Mouse (Mus musculus): ENCODE results near the gene Nccrp1. TPM values are rescaled to one million over a fixed set of nuclear protein-coding genes. Genes with fewer than 3 reads are reported as not detected.

The Nccrp1 gene
- polyA plus RNA-seq, 1 experiment = not detected

DNA sequence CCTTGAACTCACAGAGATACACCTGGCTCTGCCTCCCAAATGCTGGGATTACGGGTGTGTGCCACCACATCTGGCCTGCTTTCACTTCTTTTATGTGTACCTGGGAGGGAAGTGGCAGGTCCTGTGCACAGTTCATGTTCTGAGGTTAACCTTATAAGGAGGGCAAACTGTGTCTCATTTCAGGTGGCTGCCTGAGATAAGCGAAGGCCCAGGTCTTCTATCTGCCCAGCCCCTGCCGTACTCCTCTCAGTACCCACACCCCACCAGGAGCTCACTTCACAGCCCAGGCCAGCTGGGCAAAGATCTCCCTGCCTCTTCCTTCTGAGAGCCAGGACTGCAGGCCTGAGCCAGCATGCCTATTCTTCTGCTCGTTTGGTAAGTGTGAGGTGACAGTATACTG, 34.7 kb upstream of the Nccrp1 start:
- H3K79me3 ChIP-seq (ENCODE audit: low read depth) = peaks cover 24% of the 10 kb centered on the region
- no peaks in the 10 kb centered on the region for H3K36me3 ChIP-seq (ENCODE audit: control insufficient read depth, insufficient read depth)
- no peaks in the 10 kb centered on the region for H3K27me3 ChIP-seq (ENCODE audit: control insufficient read depth, insufficient read depth, insufficient read length)

DNA sequence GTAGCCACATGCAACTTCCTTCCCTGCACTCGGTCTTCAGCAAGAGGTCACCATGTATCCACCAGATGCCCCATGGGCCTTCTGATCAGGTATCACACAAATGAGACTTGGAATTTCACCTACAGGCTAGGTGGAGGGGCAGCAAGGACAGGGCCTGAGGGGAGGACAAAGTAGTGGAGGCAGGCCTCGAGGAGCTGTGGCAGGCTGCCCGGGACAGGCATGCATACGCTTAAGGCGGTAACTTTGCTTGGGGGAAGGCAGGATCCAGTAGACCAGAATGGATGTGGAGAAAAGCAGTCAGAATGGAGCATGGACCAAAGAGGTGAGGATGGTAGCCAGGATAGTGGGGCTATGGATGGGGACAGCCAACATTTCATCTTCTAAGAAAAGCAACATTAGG, 32.8 kb upstream of the Nccrp1 start:
- no peaks in the 10 kb centered on the region for H3K27me3 ChIP-seq (ENCODE audit: control insufficient read depth, insufficient read depth, insufficient read length)
- peaks cover 25% of the 10 kb centered on the region for H3K79me3 ChIP-seq (ENCODE audit: low read depth)
- no peaks in the 10 kb centered on the region for H3K36me3 ChIP-seq (ENCODE audit: control insufficient read depth, insufficient read depth)
- no peak for TF ChIP-seq MYOG (IDR thresholded peaks at IDR 0.05; ENCODE audit: control insufficient read depth, extremely low read depth, insufficient read length)
- no peak for TF ChIP-seq USF1 (IDR thresholded peaks at IDR 0.05; ENCODE audit: low read depth)
- TF ChIP-seq CTCF (IDR thresholded peaks at IDR 0.05; ENCODE audit: control insufficient read depth, insufficient read depth, insufficient read length) = no peak
- TF ChIP-seq FOSL1 (IDR thresholded peaks at IDR 0.05; ENCODE audit: insufficient read depth, low read length, poor library complexity, severe bottlenecking) = no peak
- no peak for TF ChIP-seq MAX (IDR thresholded peaks at IDR 0.05)
- no peak for TF ChIP-seq MYOD1 (IDR thresholded peaks at IDR 0.05; ENCODE audit: control insufficient read depth, insufficient read length, low read depth)
- no peak for TF ChIP-seq CEBPB (IDR thresholded peaks at IDR 0.05; ENCODE audit: low read depth)
- H3K79me2 ChIP-seq (ENCODE audit: control insufficient read depth, insufficient read depth) = peaks cover 94% of the 10 kb centered on the region
- no peak overlapping the region for H3ac ChIP-seq (ENCODE audit: control insufficient read depth, insufficient read length, low read depth)
- H3K4me3 ChIP-seq (ENCODE audit: insufficient read depth, poor library complexity, severe bottlenecking) = no peak overlapping the region

More for the DNA sequence above, 34.7 kb upstream of the Nccrp1 start:
- no peak for TF ChIP-seq FOSL1 (IDR thresholded peaks at IDR 0.05; ENCODE audit: insufficient read depth, low read length, poor library complexity, severe bottlenecking)
- TF ChIP-seq CTCF (IDR thresholded peaks at IDR 0.05; ENCODE audit: control insufficient read depth, insufficient read depth, insufficient read length) = no peak
- TF ChIP-seq MYOG (IDR thresholded peaks at IDR 0.05; ENCODE audit: control insufficient read depth, extremely low read depth, insufficient read length) = no peak
- no peak for TF ChIP-seq CEBPB (IDR thresholded peaks at IDR 0.05; ENCODE audit: low read depth)
- no peak for TF ChIP-seq USF1 (IDR thresholded peaks at IDR 0.05; ENCODE audit: low read depth)
- TF ChIP-seq MAX (IDR thresholded peaks at IDR 0.05) = no peak
- no peak for TF ChIP-seq MYOD1 (IDR thresholded peaks at IDR 0.05; ENCODE audit: control insufficient read depth, insufficient read length, low read depth)
- Histone ChIP-seq H3K79me2 (ENCODE audit: control insufficient read depth, insufficient read depth) (peaks cover 94% of the 10 kb centered on the region), H3K4me3 (ENCODE audit: insufficient read depth, poor library complexity, severe bottlenecking) (no peak overlapping the region), H3ac (ENCODE audit: control insufficient read depth, insufficient read length, low read depth) (no peak overlapping the region)

DNA sequence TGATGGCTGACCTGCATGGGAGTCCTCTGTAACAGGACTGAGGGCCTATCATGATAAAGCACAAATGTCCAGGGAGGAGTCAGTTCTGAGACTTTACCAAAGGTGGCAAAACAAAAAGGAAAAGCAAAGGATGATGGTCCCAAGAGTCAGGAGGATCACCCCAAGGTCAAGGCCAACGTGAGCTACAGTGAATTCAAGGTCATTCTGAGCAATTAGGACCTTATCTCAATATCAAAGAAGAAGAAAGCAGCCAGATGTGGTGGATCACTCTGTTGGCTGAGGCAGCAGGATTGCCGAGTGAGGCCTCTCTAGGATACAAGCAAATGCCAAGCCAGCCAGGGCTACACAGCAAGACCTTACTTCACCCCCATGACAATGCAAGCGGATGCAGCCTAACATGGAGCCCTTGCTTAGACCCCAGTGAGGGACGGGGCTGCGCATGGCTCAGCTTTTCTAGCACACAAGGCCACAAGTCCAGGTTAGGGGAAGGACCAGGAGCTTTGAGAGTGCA, 31.5 kb upstream of the Nccrp1 start:
- no peak overlapping the region for H3K4me3 ChIP-seq (ENCODE audit: insufficient read depth, poor library complexity, severe bottlenecking)
- H3ac ChIP-seq (ENCODE audit: control insufficient read depth, insufficient read length, low read depth) = no peak overlapping the region
- no peak for TF ChIP-seq USF1 (IDR thresholded peaks at IDR 0.05; ENCODE audit: low read depth)
- TF ChIP-seq MYOG (IDR thresholded peaks at IDR 0.05; ENCODE audit: control insufficient read depth, extremely low read depth, insufficient read length) = no peak
- TF ChIP-seq CTCF (IDR thresholded peaks at IDR 0.05; ENCODE audit: control insufficient read depth, insufficient read depth, insufficient read length) = no peak
- TF ChIP-seq FOSL1 (IDR thresholded peaks at IDR 0.05; ENCODE audit: insufficient read depth, low read length, poor library complexity, severe bottlenecking) = no peak
- no peak for TF ChIP-seq MYOD1 (IDR thresholded peaks at IDR 0.05; ENCODE audit: control insufficient read depth, insufficient read length, low read depth)
- no peak for TF ChIP-seq CEBPB (IDR thresholded peaks at IDR 0.05; ENCODE audit: low read depth)
- TF ChIP-seq MAX (IDR thresholded peaks at IDR 0.05) = no peak
- peaks cover 94% of the 10 kb centered on the region for H3K79me2 ChIP-seq (ENCODE audit: control insufficient read depth, insufficient read depth)
- no peaks in the 10 kb centered on the region for H3K27me3 ChIP-seq (ENCODE audit: control insufficient read depth, insufficient read depth, insufficient read length)
- no peaks in the 10 kb centered on the region for H3K36me3 ChIP-seq (ENCODE audit: control insufficient read depth, insufficient read depth)
- H3K79me3 ChIP-seq (ENCODE audit: low read depth) = peaks cover 23% of the 10 kb centered on the region

DNA sequence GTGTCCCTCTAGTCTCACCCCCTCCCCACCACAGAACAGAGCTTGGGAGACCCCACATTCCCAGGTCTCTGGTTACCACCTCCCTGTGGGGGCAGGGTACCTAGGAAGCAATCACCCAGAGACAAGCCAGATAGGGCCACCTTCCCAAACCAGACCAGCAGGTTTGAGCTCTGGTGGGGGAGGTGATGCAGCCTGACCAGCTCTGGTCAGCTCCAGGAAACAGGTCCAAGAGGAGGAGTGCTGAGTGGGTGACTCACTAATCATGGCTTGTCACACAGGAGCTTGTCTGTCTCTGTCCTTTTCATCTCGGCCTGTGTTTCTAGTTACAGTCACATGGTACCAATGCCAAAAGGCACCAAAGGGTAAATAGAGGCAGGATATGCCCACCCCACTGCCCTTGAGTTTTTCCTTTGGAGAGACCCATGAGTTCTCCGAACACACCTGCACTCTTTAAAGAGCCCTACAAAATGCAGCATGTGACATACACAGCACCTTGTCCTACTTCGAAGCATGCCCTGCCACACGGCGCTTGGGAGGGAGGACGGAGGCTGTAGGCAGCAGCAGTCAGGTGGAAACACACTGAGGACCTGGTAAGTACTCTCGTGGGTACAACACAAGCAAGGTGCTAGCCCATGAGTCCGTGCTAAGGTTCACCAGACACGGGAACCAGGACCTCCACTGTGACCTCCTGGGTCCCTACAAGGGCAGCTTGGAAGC, 30.9 kb upstream of the Nccrp1 start:
- Histone ChIP-seq H3K79me3 (ENCODE audit: low read depth) (peaks cover 23% of the 10 kb centered on the region), H3K4me3 (ENCODE audit: insufficient read depth, poor library complexity, severe bottlenecking) (no peak overlapping the region), H3ac (ENCODE audit: control insufficient read depth, insufficient read length, low read depth) (no peak overlapping the region), H3K36me3 (ENCODE audit: control insufficient read depth, insufficient read depth) (no peaks in the 10 kb centered on the region), H3K27me3 (ENCODE audit: control insufficient read depth, insufficient read depth, insufficient read length) (no peaks in the 10 kb centered on the region), H3K79me2 (ENCODE audit: control insufficient read depth, insufficient read depth) (peaks cover 88% of the 10 kb centered on the region)
- TF ChIP-seq CTCF (IDR thresholded peaks at IDR 0.05; ENCODE audit: control insufficient read depth, insufficient read depth, insufficient read length) = no peak
- TF ChIP-seq MYOG (IDR thresholded peaks at IDR 0.05; ENCODE audit: control insufficient read depth, extremely low read depth, insufficient read length) = no peak
- TF ChIP-seq FOSL1 (IDR thresholded peaks at IDR 0.05; ENCODE audit: insufficient read depth, low read length, poor library complexity, severe bottlenecking) = no peak
- TF ChIP-seq MAX (IDR thresholded peaks at IDR 0.05) = no peak
- TF ChIP-seq CEBPB (IDR thresholded peaks at IDR 0.05; ENCODE audit: low read depth) = no peak
- TF ChIP-seq MYOD1 (IDR thresholded peaks at IDR 0.05; ENCODE audit: control insufficient read depth, insufficient read length, low read depth) = no peak
- no peak for TF ChIP-seq USF1 (IDR thresholded peaks at IDR 0.05; ENCODE audit: low read depth)

- no peak for TF ChIP-seq MYOD1 (IDR thresholded peaks at IDR 0.05; ENCODE audit: control insufficient read depth, insufficient read length, low read depth)
- no peak for TF ChIP-seq MAX (IDR thresholded peaks at IDR 0.05)
- no peak for TF ChIP-seq MYOG (IDR thresholded peaks at IDR 0.05; ENCODE audit: control insufficient read depth, extremely low read depth, insufficient read length)
- no peak for TF ChIP-seq CTCF (IDR thresholded peaks at IDR 0.05; ENCODE audit: control insufficient read depth, insufficient read depth, insufficient read length)
- TF ChIP-seq CEBPB (IDR thresholded peaks at IDR 0.05; ENCODE audit: low read depth) = no peak
- no peak for TF ChIP-seq USF1 (IDR thresholded peaks at IDR 0.05; ENCODE audit: low read depth)
- no peak for TF ChIP-seq FOSL1 (IDR thresholded peaks at IDR 0.05; ENCODE audit: insufficient read depth, low read length, poor library complexity, severe bottlenecking)
- Histone ChIP-seq H3K27me3 (ENCODE audit: control insufficient read depth, insufficient read depth, insufficient read length) (no peaks in the 10 kb centered on the region), H3ac (ENCODE audit: control insufficient read depth, insufficient read length, low read depth) (no peak overlapping the region), H3K79me2 (ENCODE audit: control insufficient read depth, insufficient read depth) (peaks cover 86% of the 10 kb centered on the region), H3K36me3 (ENCODE audit: control insufficient read depth, insufficient read depth) (no peaks in the 10 kb centered on the region), H3K79me3 (ENCODE audit: low read depth) (peaks cover 14% of the 10 kb centered on the region), H3K4me3 (ENCODE audit: insufficient read depth, poor library complexity, severe bottlenecking) (no peak overlapping the region)
These were observed 29.3 kb upstream of the Nccrp1 start for GRCm38 (mm10) chr7:28576271-28576914.

Measured in C2C12 (cell line).